Mouse (Mus musculus): ENCODE data around the gene Scaf1. TPM values are rescaled to one million over a fixed set of nuclear protein-coding genes. Genes with fewer than 3 reads are reported as not detected.

The Scaf1 gene
- total and polyA plus RNA-seq, 3 experiments: 17.7 to 81.5 (median 34.4) TPM

- H3K4me3 ChIP-seq (ENCODE audit: control insufficient read depth in 1 of 2, insufficient read depth in 1 of 2, low read depth in 2 of 2, low read length in 2 of 2): no peak overlapping the region
- no peak for TF ChIP-seq MYB (IDR thresholded peaks at IDR 0.05; ENCODE audit: low read depth, low read length)
- no peak for TF ChIP-seq MAFK (IDR thresholded peaks at IDR 0.05; ENCODE audit: borderline replicate concordance, low read depth, low read length)
- TF ChIP-seq ZNF384 (IDR thresholded peaks at IDR 0.05; ENCODE audit: low read depth, low read length): no peak
- TF ChIP-seq RCOR1 (IDR thresholded peaks at IDR 0.05; ENCODE audit: low read depth, low read length): no peak
- peaks cover 4 to 17% of the 10 kb centered on the region in 2 experiments for H3K36me3 ChIP-seq (ENCODE audit: control insufficient read depth in 1 of 2, insufficient read depth in 2 of 2, low read length in 2 of 2)
- DNase-seq (ENCODE audit: low read depth, low spot score): no peak
- no peak overlapping the region for H3K9ac ChIP-seq (ENCODE audit: control insufficient read depth, low read depth, low read length, poor library complexity, severe bottlenecking)
- peaks cover 16% of the 10 kb centered on the region for H3K79me2 ChIP-seq (ENCODE audit: control insufficient read depth, insufficient read depth, low read length, poor library complexity)
- no peaks in the 10 kb centered on the region for H3K27me3 ChIP-seq (ENCODE audit: control insufficient read depth in 1 of 2, insufficient read depth in 2 of 2, low read length in 2 of 2)
- H3K9me3 ChIP-seq (replicated peaks; ENCODE audit: insufficient read depth, low read length): no peaks in the 10 kb centered on the region
- no peak overlapping the region for H3K27ac ChIP-seq (ENCODE audit: control insufficient read depth, low read depth, low read length)
- peaks cover 4 to 24% of the 10 kb centered on the region in 2 experiments for H3K4me1 ChIP-seq (ENCODE audit: control insufficient read depth in 1 of 2, insufficient read depth in 2 of 2, low read length in 2 of 2)
Measured at GRCm38 (mm10) chr7:45014096-45014451, 2.1 kb downstream of the Scaf1 start.

DNA sequence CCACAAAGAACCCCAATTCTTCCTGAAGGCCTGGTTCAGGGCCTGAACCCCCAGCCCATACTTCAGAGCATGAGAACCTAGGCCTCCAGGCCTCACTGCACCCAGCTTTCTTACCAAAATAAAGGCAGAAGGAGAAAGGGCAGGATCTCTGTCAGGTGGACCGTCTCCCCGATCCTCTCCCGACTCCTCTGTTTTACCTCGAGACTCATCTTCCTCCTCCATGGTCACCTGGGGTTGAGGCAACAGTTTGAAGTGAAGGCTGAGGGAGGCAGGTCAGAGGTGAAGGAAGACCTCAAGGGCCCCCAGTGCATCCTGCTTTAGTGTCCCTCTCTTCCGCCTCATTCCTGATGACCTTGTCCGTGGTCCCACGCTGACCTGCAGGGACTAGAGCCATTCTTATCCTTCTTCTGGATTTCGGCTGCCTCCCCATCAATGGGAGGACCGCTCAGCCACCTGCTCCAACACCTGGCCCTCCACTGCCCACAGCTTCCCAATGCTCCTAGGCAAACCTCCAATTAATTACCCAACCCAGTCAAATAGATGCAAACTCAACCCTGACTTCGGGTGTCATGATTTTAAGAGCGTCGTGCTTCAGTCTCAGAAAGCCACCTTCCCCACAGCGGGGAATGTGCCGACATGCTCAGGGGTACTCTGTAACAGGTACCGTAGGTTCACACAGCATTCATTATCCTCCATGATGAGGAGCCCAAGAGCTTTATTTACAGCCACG, 2.6 kb downstream of the Scaf1 start:
- TF ChIP-seq ZNF384 (IDR thresholded peaks at IDR 0.05; ENCODE audit: low read depth, low read length): no peak
- TF ChIP-seq ELF1 (IDR thresholded peaks at IDR 0.05; ENCODE audit: low read depth, low read length): no peak
- no peak for TF ChIP-seq ZKSCAN1 (IDR thresholded peaks at IDR 0.05; ENCODE audit: low read depth, low read length)
- TF ChIP-seq GATA1 (IDR thresholded peaks at IDR 0.05; ENCODE audit: low read depth, low read length): no peak
- TF ChIP-seq ZC3H11A (IDR thresholded peaks at IDR 0.05; ENCODE audit: low read depth, low read length): no peak
- no peak for TF ChIP-seq NELFE (IDR thresholded peaks at IDR 0.05; ENCODE audit: low read depth, low read length)
- no peak for TF ChIP-seq UBTF (IDR thresholded peaks at IDR 0.05; ENCODE audit: borderline replicate concordance, insufficient read depth, low read depth, low read length)
- no peak for TF ChIP-seq CHD2 (IDR thresholded peaks at IDR 0.05; ENCODE audit: low read length)
- TF ChIP-seq MAX (IDR thresholded peaks at IDR 0.05; ENCODE audit: low read length): no peak
- no peak for TF ChIP-seq POLR2AphosphoS2 (IDR thresholded peaks at IDR 0.05; ENCODE audit: low read length)
- TF ChIP-seq POLR2A (IDR thresholded peaks at IDR 0.05; ENCODE audit: control insufficient read depth in 1 of 2, insufficient read depth in 1 of 2, low read depth in 1 of 2, low read length in 2 of 2, poor library complexity in 1 of 2): no peak; a peak in 1 of 4 replicates
- TF ChIP-seq SIN3A (IDR thresholded peaks at IDR 0.05; ENCODE audit: low read length): no peak
- no peak for TF ChIP-seq ZMIZ1 (IDR thresholded peaks at IDR 0.05; ENCODE audit: low read depth, low read length)
- no peak for TF ChIP-seq TCF12 (IDR thresholded peaks at IDR 0.05; ENCODE audit: low read depth, low read length)
- no peak for TF ChIP-seq JUND (IDR thresholded peaks at IDR 0.05; ENCODE audit: low read depth, low read length)
- TF ChIP-seq MEF2A (IDR thresholded peaks at IDR 0.05; ENCODE audit: extremely low read depth, insufficient replicate concordance, low read depth, low read length, poor library complexity, severe bottlenecking): no peak
- TF ChIP-seq MYC (IDR thresholded peaks at IDR 0.05; ENCODE audit: low read depth, low read length): no peak
- no peak for TF ChIP-seq POLR2AphosphoS5 (IDR thresholded peaks at IDR 0.05; ENCODE audit: borderline replicate concordance, low read depth, low read length)
- TF ChIP-seq HCFC1 (IDR thresholded peaks at IDR 0.05; ENCODE audit: low read depth, low read length): no peak
- H3K79me2 ChIP-seq (ENCODE audit: control insufficient read depth, insufficient read depth, low read length, poor library complexity): peaks cover 16% of the 10 kb centered on the region
- no peak for DNase-seq (ENCODE audit: low read depth, low spot score)
- no peak overlapping the region for H3K9ac ChIP-seq (ENCODE audit: control insufficient read depth, low read depth, low read length, poor library complexity, severe bottlenecking)
- no peaks in the 10 kb centered on the region for H3K9me3 ChIP-seq (replicated peaks; ENCODE audit: insufficient read depth, low read length)
- no peak overlapping the region for H3K4me3 ChIP-seq (ENCODE audit: control insufficient read depth in 1 of 2, insufficient read depth in 1 of 2, low read depth in 2 of 2, low read length in 2 of 2)
- peaks cover 4 to 19% of the 10 kb centered on the region in 2 experiments for H3K4me1 ChIP-seq (ENCODE audit: control insufficient read depth in 1 of 2, insufficient read depth in 2 of 2, low read length in 2 of 2)
- H3K36me3 ChIP-seq (ENCODE audit: control insufficient read depth in 1 of 2, insufficient read depth in 2 of 2, low read length in 2 of 2): peaks cover 4 to 12% of the 10 kb centered on the region in 2 experiments
- H3K27me3 ChIP-seq (ENCODE audit: control insufficient read depth in 1 of 2, insufficient read depth in 2 of 2, low read length in 2 of 2): no peaks in the 10 kb centered on the region
- no peak overlapping the region for H3K27ac ChIP-seq (ENCODE audit: control insufficient read depth, low read depth, low read length)

Measured in MEL (cell line).